Mouse (Mus musculus) heart, embryonic 14.5 days (tissue): ENCODE results near the gene Trio. TPM values are rescaled to one million over a fixed set of nuclear protein-coding genes. Genes with fewer than 3 reads are reported as not detected.
A peak's percentile ranks its signal among the peaks of the same experiment; 100 is the strongest.
"Not testable (repeated sequence)": the region's sequence is repeated elsewhere in the genome, so short reads cannot be mapped to it uniquely, and the experiment has no call there.

ENCODE experiments used
- ATAC-seq: fragments of 200-750 bp; cut with Nextera tagmentation; 2 replicates; pipeline ENCODE4 v1.8.0; 2017; ENCODE audit warnings: low read depth, moderate TSS enrichment; ENCODE audit not compliant: insufficient number of reproducible peaks, insufficient read depth, low FRiP score
- H3K27ac ChIP-seq, 2 experiments: fragments of 200-500 bp in 1 of 2; fragments of 300-500 bp in 1 of 2; sonication (generic) in 1 of 2; replicated peaks in 1 of 2; 2 replicates each; pipeline ENCODE4 v1.5.1; 2012 to 2014; ENCODE audit warnings: low read depth in 2 of 2, low read length in 2 of 2, control low read depth in 1 of 2, mild to moderate bottlenecking in 1 of 2, mixed read lengths in 1 of 2; ENCODE audit not compliant: control insufficient read depth in 1 of 2, insufficient read depth in 1 of 2
- H3K27me3 ChIP-seq: fragments of 300-500 bp; sonication (generic); 2 replicates; pipeline ENCODE4 v1.6.1; 2014; ENCODE audit warnings: mild to moderate bottlenecking, low read length, control low read depth; ENCODE audit not compliant: control insufficient read depth, insufficient read depth
- H3K36me3 ChIP-seq: fragments of 300-500 bp; sonication (generic); 2 replicates; pipeline ENCODE4 v1.6.1; 2014; ENCODE audit warnings: mild to moderate bottlenecking, control low read depth, low read length, mixed read lengths; ENCODE audit not compliant: control insufficient read depth, insufficient read depth
- H3K4me1 ChIP-seq, 2 experiments: fragments of 200-500 bp in 1 of 2; fragments of 300-500 bp in 1 of 2; sonication (generic) in 1 of 2; 2 replicates each; pipeline ENCODE4 v1.6.1; 2012 to 2014; ENCODE audit warnings: low read length in 2 of 2, control low read depth in 1 of 2, mixed read lengths in 1 of 2; ENCODE audit not compliant: control insufficient read depth in 2 of 2, insufficient read depth in 2 of 2
- H3K4me2 ChIP-seq: fragments of 300-500 bp; sonication (generic); 2 replicates; pipeline ENCODE4 v1.6.1; 2014; ENCODE audit warnings: mild to moderate bottlenecking, low read length
- H3K4me3 ChIP-seq, 2 experiments: fragments of 200-500 bp in 1 of 2; fragments of 300-500 bp in 1 of 2; sonication (generic) in 1 of 2; 2 replicates each; pipeline ENCODE4 v1.5.1; 2012 to 2014; ENCODE audit warnings: low read length in 2 of 2, mild to moderate bottlenecking in 2 of 2, control low read depth in 1 of 2, low read depth in 1 of 2, moderate library complexity in 1 of 2; ENCODE audit not compliant: control insufficient read depth in 1 of 2, insufficient read depth in 1 of 2
- H3K9ac ChIP-seq: fragments of 300-500 bp; sonication (generic); 2 replicates; pipeline ENCODE4 v1.6.1; 2014; ENCODE audit warnings: mild to moderate bottlenecking, low read length
- H3K9me3 ChIP-seq: fragments of 300-500 bp; sonication (generic); 2 replicates; pipeline ENCODE4 v1.6.1; 2016; ENCODE audit warnings: low read length, control low read depth; ENCODE audit not compliant: control insufficient read depth
- WGBS: fragments of 180-500 bp; shearing (Covaris S2); extraction: QIAGEN DNeasy Blood & Tissue Kit; methylation state at CpG from one replicate; pipeline ENCODE4 v1.1.7; 2014; 5-methylcytosine and 5-hydroxymethylcytosine counted together
- polyA plus RNA-seq: library from polyadenylated mRNA; unstranded; fragments of >200 nt; fragmentation: Nextera tagmentation; extraction: Ambion mirVana; gene quantifications from 2 replicates; pipeline ENCODE4 v1.2.1, GENCODE M21; 2014

The Trio gene
- polyA plus RNA-seq, 1 experiment from 2014 or later: 23.8 TPM

- no peak overlapping the region for H3K4me3 ChIP-seq
- H3K27me3 ChIP-seq: no peaks in the 10 kb centered on the region
- H3K36me3 ChIP-seq: peaks cover 100% of the 10 kb centered on the region
- H3K9ac ChIP-seq: no peak overlapping the region
- H3K4me2 ChIP-seq: no peak overlapping the region
- WGBS: 84% methylated on average over 4 of the region's 4 CpGs
- no peak for ATAC-seq
- no peaks in the 10 kb centered on the region for H3K9me3 ChIP-seq
- no peak overlapping the region for H3K27ac ChIP-seq
- H3K4me1 ChIP-seq: no peaks in the 10 kb centered on the region
These were observed 175.7 kb downstream of the Trio start for GRCm38 (mm10) chr15:27849910-27850309.

GRCm38 (mm10) chr15:27841696-27842095 lies 184.0 kb downstream of the Trio start:
- Histone ChIP-seq H3K4me3 (no peak overlapping the region), H3K9ac (no peak overlapping the region), H3K36me3 (peaks cover 88% of the 10 kb centered on the region), H3K27ac (no peak overlapping the region), H3K27me3 (no peaks in the 10 kb centered on the region), H3K4me2 (no peak overlapping the region), H3K9me3 (no peaks in the 10 kb centered on the region), H3K4me1 (peaks cover 7 to 17% of the 10 kb centered on the region in 2 experiments)
- 87% methylated on average over 15 of the region's 15 CpGs for WGBS
- ATAC-seq: no peak

- Histone ChIP-seq H3K4me1 (peaks cover 7 to 17% of the 10 kb centered on the region in 2 experiments), H3K9me3 (no peaks in the 10 kb centered on the region), H3K36me3 (peaks cover 88% of the 10 kb centered on the region), H3K4me2 (peak overlapping the region; percentile 43), H3K9ac (peak overlapping the region; percentile 35; the same call in 1 of the 2 replicates), H3K27me3 (no peaks in the 10 kb centered on the region), H3K27ac (peak overlapping the region; percentile 85 to 90), H3K4me3 (no peak overlapping the region)
- ATAC-seq: peak; percentile 85
- 8% methylated on average over 8 of the region's 8 CpGs for WGBS
These were observed 185.1 kb downstream of the Trio start for GRCm38 (mm10) chr15:27840579-27840978.

GRCm38 (mm10) chr15:27840125-27840524 lies 185.5 kb downstream of the Trio start:
- Histone ChIP-seq H3K27ac (peak overlapping the region; percentile 85 to 90), H3K36me3 (peaks cover 84% of the 10 kb centered on the region), H3K27me3 (no peaks in the 10 kb centered on the region), H3K9me3 (no peaks in the 10 kb centered on the region), H3K9ac (peak overlapping the region; percentile 35; the same call in 1 of the 2 replicates), H3K4me3 (no peak overlapping the region), H3K4me2 (peak overlapping the region; percentile 43), H3K4me1 (peaks cover 7 to 17% of the 10 kb centered on the region in 2 experiments)
- WGBS: 18% methylated on average over 6 of the region's 6 CpGs
- peak; percentile 10; the same call in 1 of the 2 replicates for ATAC-seq

- ATAC-seq: no peak
- no peaks in the 10 kb centered on the region for H3K9me3 ChIP-seq
These were observed 194.0 kb downstream of the Trio start for GRCm38 (mm10) chr15:27831646-27832045.

GRCm38 (mm10) chr15:27827871-27828270 lies 197.8 kb downstream of the Trio start:
- H3K36me3 ChIP-seq: peaks cover 100% of the 10 kb centered on the region
- not testable (repeated sequence) for H3K9ac ChIP-seq, H3K4me1 ChIP-seq, H3K4me2 ChIP-seq, H3K27me3 ChIP-seq, H3K9me3 ChIP-seq, H3K4me3 ChIP-seq, H3K27ac ChIP-seq, ATAC-seq
- WGBS: 61% methylated on average over 3 of the region's 3 CpGs

More at GRCm38 (mm10) chr15:27831646-27832045, 194.0 kb downstream of the Trio start:
- WGBS: 86% methylated on average over 6 of the region's 6 CpGs
- no peak overlapping the region for H3K4me3 ChIP-seq
- H3K4me1 ChIP-seq: no peaks in the 10 kb centered on the region
- H3K27me3 ChIP-seq: no peaks in the 10 kb centered on the region
- peaks cover 92% of the 10 kb centered on the region for H3K36me3 ChIP-seq
- no peak overlapping the region for H3K27ac ChIP-seq
- H3K4me2 ChIP-seq: no peak overlapping the region
- no peak overlapping the region for H3K9ac ChIP-seq

GRCm38 (mm10) chr15:27826886-27827285 lies 198.8 kb downstream of the Trio start:
- Histone ChIP-seq H3K4me3 (no peak overlapping the region), H3K4me2 (no peak overlapping the region), H3K27ac (no peak overlapping the region), H3K9me3 (no peaks in the 10 kb centered on the region), H3K27me3 (no peaks in the 10 kb centered on the region), H3K4me1 (no peaks in the 10 kb centered on the region), H3K9ac (no peak overlapping the region), H3K36me3 (peaks cover 100% of the 10 kb centered on the region)
- WGBS: 96% methylated on average over 4 of the region's 4 CpGs
- no peak for ATAC-seq

GRCm38 (mm10) chr15:27826048-27826637 lies 199.5 kb downstream of the Trio start:
- Histone ChIP-seq H3K36me3 (peaks cover 100% of the 10 kb centered on the region), H3K27ac (no peak overlapping the region), H3K9ac (no peak overlapping the region), H3K4me3 (no peak overlapping the region), H3K9me3 (no peaks in the 10 kb centered on the region), H3K4me1 (no peaks in the 10 kb centered on the region), H3K27me3 (no peaks in the 10 kb centered on the region), H3K4me2 (no peak overlapping the region)
- ATAC-seq: no peak
- 80% methylated on average over 4 of the region's 4 CpGs for WGBS
